Mouse (Mus musculus): ENCODE measurements around the gene Wfikkn2.

GRCm38 (mm10) chr11:94272960-94273927 lies 27.4 kb upstream of the Wfikkn2 start:
- no peak for TF ChIP-seq CHD2 (IDR thresholded peaks at IDR 0.05; ENCODE audit: low read length)
- no peak for TF ChIP-seq TCF12 (IDR thresholded peaks at IDR 0.05; ENCODE audit: low read depth, low read length)
- TF ChIP-seq EP300 (IDR thresholded peaks at IDR 0.05; ENCODE audit: low read length): no peak
- TF ChIP-seq NELFE (IDR thresholded peaks at IDR 0.05; ENCODE audit: low read depth, low read length): no peak
- no peak for TF ChIP-seq MAZ (IDR thresholded peaks at IDR 0.05; ENCODE audit: low read depth, low read length)
- TF ChIP-seq CTCF (conservative IDR thresholded peaks at IDR 0.05 in 1 of 2, IDR thresholded peaks at IDR 0.05 in 1 of 2; ENCODE audit: low read depth in 2 of 2, low read length in 2 of 2): no peak
- no peak for TF ChIP-seq ZNF384 (IDR thresholded peaks at IDR 0.05; ENCODE audit: low read depth, low read length)
- TF ChIP-seq POLR2A (IDR thresholded peaks at IDR 0.05; ENCODE audit: low read depth, low read length): no peak
- TF ChIP-seq E2F4 (IDR thresholded peaks at IDR 0.05; ENCODE audit: insufficient replicate concordance, low read depth, low read length): no peak
- TF ChIP-seq ZMIZ1 (IDR thresholded peaks at IDR 0.05; ENCODE audit: low read depth, low read length): no peak

All from CH12.LX (cell line).